Mouse (Mus musculus) embryo, embryonic 10 days (tissue): Measurements from ENCODE around the gene Gm3138.
"Not testable (repeated sequence)": the region's sequence is repeated elsewhere in the genome, so short reads cannot be mapped to it uniquely, and the experiment has no call there.

ENCODE experiments used
- DNase-seq: peaks from one replicate; pipeline ENCODE4 v3.0.0-alpha.2; 2015; ENCODE audit warnings: low spot score

Gm3138 gene

GRCm38 (mm10) chr14:4249331-4249730 lies at the start of gene Gm3138:
Gene Gm3138, plus strand, starts transcription at chr14:4249631.
- not testable (repeated sequence) for DNase-seq

GRCm38 (mm10) chr14:4269238-4269950 lies 20.0 kb downstream of the Gm3138 start:
- not testable (repeated sequence) for DNase-seq

- DNase-seq = not testable (repeated sequence)
These were observed 30.4 kb downstream of the Gm3138 start for GRCm38 (mm10) chr14:4279828-4280227.
